Mouse (Mus musculus): ENCODE data around the gene Slc7a5. TPM values are rescaled to one million over a fixed set of nuclear protein-coding genes. Genes with fewer than 3 reads are reported as not detected.

The Slc7a5 gene
- polyA plus RNA-seq, 2 experiments, result 27.8 to 34.6 TPM

DNA sequence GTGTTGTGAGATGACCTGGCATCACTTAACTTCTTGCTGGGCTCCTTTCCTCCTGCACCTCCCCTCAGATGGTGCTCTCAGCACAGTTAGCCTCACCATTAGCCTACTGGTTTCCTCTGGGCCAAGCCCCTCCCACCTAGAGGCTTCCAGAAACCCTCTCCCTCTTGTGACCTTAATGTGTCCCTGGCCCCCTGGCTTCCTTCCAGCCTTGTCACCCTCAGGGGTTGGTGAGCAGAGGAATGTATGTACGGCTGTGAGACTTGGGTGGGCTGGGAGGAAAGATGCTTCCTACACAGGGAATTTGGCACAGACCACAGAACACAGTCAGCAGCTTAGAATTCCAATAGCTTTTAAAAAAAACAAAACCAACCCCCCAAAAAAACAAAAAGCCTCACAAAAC lies 26.7 kb downstream of the Slc7a5 start:
- 0 out of 2 replicates have a peak, but pooled peaks cover 3% of the 10 kb centered on the region for H3K4me1 ChIP-seq (ENCODE audit: control insufficient read depth, insufficient read depth, low read length)
- no peaks in the 10 kb centered on the region for H3K27me3 ChIP-seq (ENCODE audit: control insufficient read depth, insufficient read depth, low read length)
- H3K4me2 ChIP-seq (replicated peaks; ENCODE audit: low read depth, low read length, severe bottlenecking), result no peak overlapping the region
- no peaks in the 10 kb centered on the region for H3K9me3 ChIP-seq (ENCODE audit: control insufficient read depth, low read length)
- H3K9ac ChIP-seq (ENCODE audit: low read depth, low read length, severe bottlenecking), result no peak overlapping the region
- H3K4me3 ChIP-seq (replicated peaks; ENCODE audit: low read length), result no peak overlapping the region
- WGBS, result 43% methylated on average over 1 of the region's 1 CpGs
- H3K36me3 ChIP-seq (ENCODE audit: control insufficient read depth, insufficient read depth, low read length), result peaks cover 28% of the 10 kb centered on the region
- H3K27ac ChIP-seq (replicated peaks; ENCODE audit: low read depth, low read length), result no peak overlapping the region
- DNase-seq (ENCODE audit: low spot score), result no peak
- ATAC-seq (ENCODE audit: low FRiP score, low read depth), result no peak
- TF ChIP-seq POLR2A (IDR thresholded peaks at IDR 0.05; ENCODE audit: borderline replicate concordance, extremely low read depth, insufficient read depth, insufficient read length), result no peak

DNA sequence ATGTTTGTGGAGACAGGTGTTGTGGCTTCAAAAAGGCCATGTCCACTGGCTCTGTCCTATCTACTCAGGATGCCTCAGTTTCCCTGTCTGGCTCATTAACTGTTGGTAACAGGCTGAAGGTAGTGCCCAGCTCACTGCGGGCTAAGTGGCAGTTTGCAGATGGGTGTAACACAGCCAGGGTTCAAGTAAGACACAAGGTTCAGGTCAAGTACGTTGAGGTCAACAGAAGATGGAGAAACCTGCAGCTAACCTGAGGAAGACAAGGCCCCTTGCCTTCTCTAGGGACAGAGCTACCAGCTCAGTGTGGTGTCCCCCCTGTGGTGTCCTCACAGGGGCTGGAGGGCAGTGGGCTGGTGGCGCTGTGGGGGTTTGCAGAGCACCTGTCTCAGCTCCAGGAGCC lies 27.8 kb downstream of the Slc7a5 start:
- H3K27me3 ChIP-seq (ENCODE audit: control insufficient read depth, insufficient read depth, low read length), result no peaks in the 10 kb centered on the region
- no peak overlapping the region for H3K4me3 ChIP-seq (replicated peaks; ENCODE audit: low read length)
- peaks cover 4% of the 10 kb centered on the region; the same call in 1 of the 2 replicates for H3K4me1 ChIP-seq (ENCODE audit: control insufficient read depth, insufficient read depth, low read length)
- no peak overlapping the region for H3K9ac ChIP-seq (ENCODE audit: low read depth, low read length, severe bottlenecking)
- 84% methylated on average over 3 of the region's 3 CpGs for WGBS
- H3K27ac ChIP-seq (replicated peaks; ENCODE audit: low read depth, low read length), result no peak overlapping the region
- no peak overlapping the region for H3K4me2 ChIP-seq (replicated peaks; ENCODE audit: low read depth, low read length, severe bottlenecking)
- TF ChIP-seq POLR2A (IDR thresholded peaks at IDR 0.05; ENCODE audit: borderline replicate concordance, extremely low read depth, insufficient read depth, insufficient read length), result no peak
- ATAC-seq (ENCODE audit: low FRiP score, low read depth) (no peak), DNase-seq (ENCODE audit: low spot score) (no peak)
- peaks cover 20% of the 10 kb centered on the region for H3K36me3 ChIP-seq (ENCODE audit: control insufficient read depth, insufficient read depth, low read length)
- H3K9me3 ChIP-seq (ENCODE audit: control insufficient read depth, low read length), result no peaks in the 10 kb centered on the region

DNA sequence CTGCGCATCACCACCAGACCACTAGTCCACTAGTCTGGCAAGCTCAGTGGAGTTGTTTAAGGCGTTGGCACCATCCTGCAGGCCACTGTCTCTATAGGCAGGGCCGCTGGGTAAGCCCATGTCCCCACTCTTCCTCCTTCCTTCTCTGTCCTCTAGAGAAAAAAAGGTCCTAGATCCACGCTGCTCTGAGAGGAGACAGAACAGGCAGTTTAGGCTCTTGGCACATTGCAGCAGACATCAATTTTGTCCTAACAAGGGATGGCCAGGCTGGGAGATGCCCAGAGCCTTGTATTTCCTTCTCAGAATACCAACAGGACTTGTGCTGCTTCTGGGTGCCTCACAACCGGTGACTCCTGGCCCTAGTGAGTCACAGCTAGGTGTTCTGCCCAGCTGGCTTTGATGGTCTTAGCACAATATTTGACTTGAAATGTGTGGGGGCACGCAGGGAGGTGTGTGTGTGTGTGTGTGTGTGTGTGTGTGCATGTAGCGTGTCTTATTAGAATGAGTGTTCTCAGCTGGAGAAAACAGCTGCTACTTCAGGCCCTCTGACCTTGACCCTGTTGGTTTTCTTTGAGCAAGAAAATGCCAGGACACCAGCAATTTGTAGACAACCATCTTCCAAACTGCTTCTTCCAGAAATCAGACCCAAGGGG lies 29.5 kb downstream of the Slc7a5 start:
- H3K4me1 ChIP-seq (ENCODE audit: control insufficient read depth, insufficient read depth, low read length), result peaks cover 14% of the 10 kb centered on the region
- H3K4me2 ChIP-seq (replicated peaks; ENCODE audit: low read depth, low read length, severe bottlenecking), result no peak overlapping the region
- no peak overlapping the region for H3K9ac ChIP-seq (ENCODE audit: low read depth, low read length, severe bottlenecking)
- ATAC-seq (ENCODE audit: low FRiP score, low read depth) (no peak), DNase-seq (ENCODE audit: low spot score) (no peak)
- no peak overlapping the region for H3K27ac ChIP-seq (replicated peaks; ENCODE audit: low read depth, low read length)
- H3K4me3 ChIP-seq (replicated peaks; ENCODE audit: low read length), result no peak overlapping the region
- H3K9me3 ChIP-seq (ENCODE audit: control insufficient read depth, low read length), result no peaks in the 10 kb centered on the region
- H3K36me3 ChIP-seq (ENCODE audit: control insufficient read depth, insufficient read depth, low read length), result peaks cover 10% of the 10 kb centered on the region
- 86% methylated on average over 7 of the region's 7 CpGs for WGBS
- H3K27me3 ChIP-seq (ENCODE audit: control insufficient read depth, insufficient read depth, low read length), result no peaks in the 10 kb centered on the region
- TF ChIP-seq POLR2A (IDR thresholded peaks at IDR 0.05; ENCODE audit: borderline replicate concordance, extremely low read depth, insufficient read depth, insufficient read length), result no peak

DNA sequence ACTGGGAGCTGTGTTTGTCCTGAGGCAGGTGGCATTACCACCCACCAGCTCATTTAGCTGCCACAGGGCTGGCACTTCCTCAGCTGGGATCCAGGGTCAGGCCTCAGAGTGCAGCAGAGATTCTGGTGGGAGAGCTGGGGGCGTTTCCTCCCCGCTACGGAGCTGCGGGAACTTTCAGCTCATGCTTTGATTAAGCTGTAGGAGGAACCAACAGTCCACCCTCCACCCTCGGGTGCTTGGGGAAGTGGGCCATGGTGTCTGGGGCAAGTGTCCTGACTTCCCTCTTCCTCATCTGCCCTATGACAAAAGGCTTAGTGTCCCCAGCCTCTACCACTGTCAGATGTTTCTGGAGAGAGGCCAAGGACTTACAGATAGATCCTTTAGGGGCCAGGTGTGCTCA lies 30.3 kb downstream of the Slc7a5 start:
- TF ChIP-seq POLR2A (IDR thresholded peaks at IDR 0.05; ENCODE audit: borderline replicate concordance, extremely low read depth, insufficient read depth, insufficient read length), result no peak
- ATAC-seq (ENCODE audit: low FRiP score, low read depth) (no peak), DNase-seq (ENCODE audit: low spot score) (no peak)
- Histone ChIP-seq H3K27ac (replicated peaks; ENCODE audit: low read depth, low read length) (no peak overlapping the region), H3K9me3 (ENCODE audit: control insufficient read depth, low read length) (no peaks in the 10 kb centered on the region), H3K27me3 (ENCODE audit: control insufficient read depth, insufficient read depth, low read length) (no peaks in the 10 kb centered on the region), H3K4me1 (ENCODE audit: control insufficient read depth, insufficient read depth, low read length) (peaks cover 16% of the 10 kb centered on the region), H3K36me3 (ENCODE audit: control insufficient read depth, insufficient read depth, low read length) (peaks cover 3% of the 10 kb centered on the region; the same call in 1 of the 2 replicates), H3K4me2 (replicated peaks; ENCODE audit: low read depth, low read length, severe bottlenecking) (no peak overlapping the region), H3K9ac (ENCODE audit: low read depth, low read length, severe bottlenecking) (no peak overlapping the region), H3K4me3 (replicated peaks; ENCODE audit: low read length) (no peak overlapping the region)
- WGBS, result 70% methylated on average over 5 of the region's 5 CpGs

DNA sequence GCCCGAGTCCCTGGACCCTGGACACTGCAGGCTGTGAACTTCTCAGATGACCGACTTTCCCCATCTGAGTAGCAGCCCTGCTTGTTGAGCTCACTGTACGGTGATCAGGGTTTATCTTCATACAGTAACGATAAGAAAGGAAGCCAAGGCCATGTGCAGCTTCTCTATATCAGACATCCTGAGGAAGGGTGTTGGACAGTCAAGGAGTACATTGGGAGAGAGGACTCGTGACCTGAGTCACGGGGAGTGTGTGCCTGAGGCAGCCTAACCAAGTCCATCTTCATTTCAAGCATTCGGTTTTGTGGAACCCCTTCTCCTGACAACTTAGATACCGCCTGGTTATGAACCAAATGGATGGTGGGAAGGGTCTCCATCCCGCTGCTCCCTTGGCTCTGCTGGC lies 32.0 kb downstream of the Slc7a5 start:
- no peaks in the 10 kb centered on the region for H3K36me3 ChIP-seq (ENCODE audit: control insufficient read depth, insufficient read depth, low read length)
- no peak for DNase-seq (ENCODE audit: low spot score)
- H3K4me3 ChIP-seq (replicated peaks; ENCODE audit: low read length), result no peak overlapping the region
- H3K27ac ChIP-seq (replicated peaks; ENCODE audit: low read depth, low read length), result no peak overlapping the region
- no peak for ATAC-seq (ENCODE audit: low FRiP score, low read depth)
- WGBS, result 81% methylated on average over 9 of the region's 9 CpGs
- no peaks in the 10 kb centered on the region for H3K9me3 ChIP-seq (ENCODE audit: control insufficient read depth, low read length)
- no peak overlapping the region for H3K9ac ChIP-seq (ENCODE audit: low read depth, low read length, severe bottlenecking)
- H3K4me1 ChIP-seq (ENCODE audit: control insufficient read depth, insufficient read depth, low read length), result peaks cover 19% of the 10 kb centered on the region
- no peaks in the 10 kb centered on the region for H3K27me3 ChIP-seq (ENCODE audit: control insufficient read depth, insufficient read depth, low read length)
- no peak for TF ChIP-seq POLR2A (IDR thresholded peaks at IDR 0.05; ENCODE audit: borderline replicate concordance, extremely low read depth, insufficient read depth, insufficient read length)
- H3K4me2 ChIP-seq (replicated peaks; ENCODE audit: low read depth, low read length, severe bottlenecking), result no peak overlapping the region
